9 mouse cellular contexts compared by ENCODE assay signal in genomic region chr17:28486720-28487119, GRCm38 (mm10). TPM values are rescaled to one million over a fixed set of nuclear protein-coding genes. Genes with fewer than 3 reads are reported as not detected.
DNase-seq lines count a peak whose midpoint lies in the region; ATAC-seq and TF ChIP-seq lines count a peak whose summit lies in the region.
"Had no signal": no experiment of that assay in that cellular context is flagged by ENCODE, and none has a peak within 500 bp of the region (broad histone marks: within the 10 kb centered on the region; RNA-seq: fewer than 3 reads in every experiment).

No protein-coding gene starts in this region.

- H3K9me3 ChIP-seq in kidney, postnatal 0 days (replicated peaks; ENCODE audit: low read length): no peaks in the 10 kb centered on the region
- H3K9me3 ChIP-seq in hindbrain, embryonic 14.5 days (ENCODE audit: control insufficient read depth, low read length): no peaks in the 10 kb centered on the region
- no peaks in the 10 kb centered on the region for H3K9me3 ChIP-seq in neural tube, embryonic 15.5 days (replicated peaks)

- WGBS in kidney, postnatal 0 days: 85% methylated on average over 6 of the region's 6 CpGs
- 87% methylated on average over 6 of the region's 6 CpGs for WGBS in hindbrain, embryonic 14.5 days
- WGBS in neural tube, embryonic 15.5 days: 83% methylated on average over 6 of the region's 6 CpGs

- no peaks in the 10 kb centered on the region for H3K36me3 ChIP-seq in kidney, postnatal 0 days (ENCODE audit: insufficient read depth, low read length)
- H3K36me3 ChIP-seq in hindbrain, embryonic 14.5 days (replicated peaks; ENCODE audit: control insufficient read depth, insufficient read depth): no peaks in the 10 kb centered on the region
- no peaks in the 10 kb centered on the region for H3K36me3 ChIP-seq in neural tube, embryonic 15.5 days

- no peak for DNase-seq in kidney, postnatal 0 days (ENCODE audit: low spot score)
- no peak for DNase-seq in kidney, postnatal 10 days
- DNase-seq in hindbrain, embryonic 14.5 days (ENCODE audit: low spot score): no peak
- DNase-seq in adrenal gland, postnatal 14 days: no peak
- no peak for DNase-seq in c-Kit-positive CD71-positive TER-119-positive erythroid progenitor cells, embryonic 14.5 days (ENCODE audit: low spot score)

- H3K27me3 ChIP-seq in kidney, postnatal 0 days (ENCODE audit: insufficient read depth, low read length): no peaks in the 10 kb centered on the region
- H3K27me3 ChIP-seq in hindbrain, embryonic 14.5 days (ENCODE audit: control insufficient read depth, insufficient read depth, low read length): no peaks in the 10 kb centered on the region
- H3K27me3 ChIP-seq in neural tube, embryonic 15.5 days (replicated peaks): no peaks in the 10 kb centered on the region

- TF ChIP-seq POLR2A in cortical plate, adult 2 months (IDR thresholded peaks at IDR 0.05; ENCODE audit: extremely low read depth, insufficient read depth, low read length): no peak

- no peaks in the 10 kb centered on the region for H3K4me1 ChIP-seq in kidney, postnatal 0 days (replicated peaks; ENCODE audit: insufficient read depth, low read length)
- H3K4me1 ChIP-seq in cortical plate, adult 2 months (ENCODE audit: control insufficient read depth, insufficient read depth, low read length): no peaks in the 10 kb centered on the region; the same call in 1 of the 2 replicates
- H3K4me1 ChIP-seq in hindbrain, embryonic 14.5 days (replicated peaks; ENCODE audit: control insufficient read depth, insufficient read depth, low read length): peaks cover 4% of the 10 kb centered on the region; the same call in 1 of the 2 replicates
- peaks cover 17% of the 10 kb centered on the region for H3K4me1 ChIP-seq in neural tube, embryonic 15.5 days

- ATAC-seq in kidney, postnatal 0 days (replicated peaks; ENCODE audit: low FRiP score, low read depth): no peak
- ATAC-seq in hindbrain, embryonic 14.5 days (ENCODE audit: low FRiP score): no peak
- no peak for ATAC-seq in neural tube, embryonic 15.5 days (ENCODE audit: low FRiP score)

- H3K9ac ChIP-seq in kidney, postnatal 0 days (ENCODE audit: low read depth, low read length): no peak overlapping the region
- no peak overlapping the region for H3K9ac ChIP-seq in hindbrain, embryonic 14.5 days
- no peak overlapping the region for H3K9ac ChIP-seq in neural tube, embryonic 15.5 days (replicated peaks)

- no peak overlapping the region for H3K27ac ChIP-seq in kidney, postnatal 0 days
- H3K27ac ChIP-seq in cortical plate, adult 2 months (ENCODE audit: insufficient read depth, low read length): no peak overlapping the region
- no peak overlapping the region for H3K27ac ChIP-seq in hindbrain, embryonic 14.5 days
- no peak overlapping the region for H3K27ac ChIP-seq in neural tube, embryonic 15.5 days (replicated peaks)

- H3K4me2 ChIP-seq in kidney, postnatal 0 days (ENCODE audit: low read length): no peak overlapping the region
- no peak overlapping the region; the same call in 1 of the 2 replicates for H3K4me2 ChIP-seq in hindbrain, embryonic 14.5 days (replicated peaks)
- H3K4me2 ChIP-seq in neural tube, embryonic 15.5 days: peak overlapping the region; percentile 83

- H3K4me3 ChIP-seq in kidney, postnatal 0 days (replicated peaks; ENCODE audit: low read depth, low read length): no peak overlapping the region
- H3K4me3 ChIP-seq in cortical plate, adult 2 months (ENCODE audit: insufficient read depth, low read length): no peak overlapping the region; the same call in 1 of the 2 replicates
- peak overlapping the region; percentile 90; the same call in 1 of the 2 replicates for H3K4me3 ChIP-seq in hindbrain, embryonic 14.5 days (replicated peaks; ENCODE audit: low read length)
- H3K4me3 ChIP-seq in neural tube, embryonic 15.5 days (replicated peaks): no peak overlapping the region

- TF ChIP-seq CTCF in kidney, postnatal 0 days (IDR thresholded peaks at IDR 0.05; ENCODE audit: low read depth): peak; percentile 17; the same call in 1 of the 2 replicates
- 0 out of 2 replicates have a peak, but pooled peaks have one; percentile 6 for TF ChIP-seq CTCF in cortical plate, adult 2 months (IDR thresholded peaks at IDR 0.05; ENCODE audit: extremely low read depth, insufficient read depth, low read length)

RNA-seq across cellular contexts. Expression of gene Fkbp5, which starts 30.6 kb away (rescaled TPM):
- 16.2 and 20.4 TPM in 2 replicates for polyA plus RNA-seq in kidney, postnatal 0 days (2015; fragmentation: Nextera tagmentation; extraction: Ambion mirVana)
- 13.5 and 17.7 TPM in 2 replicates for polyA plus RNA-seq in cortical plate, adult 2 months (2012; rRNA removed)
- 8.2 and 9.8 TPM in 2 replicates for polyA plus RNA-seq in hindbrain, embryonic 14.5 days (2014; fragmentation: Nextera tagmentation; extraction: Ambion mirVana)
- polyA plus RNA-seq in neural tube, embryonic 15.5 days (2015; fragmentation: Nextera tagmentation; extraction: Ambion mirVana): 27.2 and 51.1 TPM in 2 replicates
- total RNA-seq in adrenal gland, postnatal 14 days (2021): 73.0 and 118 TPM in 2 replicates

RNA-seq across cellular contexts. Expression of gene Armc12, which starts 43.9 kb away (rescaled TPM):
- polyA plus RNA-seq in kidney, postnatal 0 days (2015; fragmentation: Nextera tagmentation; extraction: Ambion mirVana): not detected in 2 replicates
- not detected in 2 replicates for polyA plus RNA-seq in cortical plate, adult 2 months (2012; rRNA removed)
- not detected in 2 replicates for polyA plus RNA-seq in hindbrain, embryonic 14.5 days (2014; fragmentation: Nextera tagmentation; extraction: Ambion mirVana)
- not detected in 2 replicates for polyA plus RNA-seq in neural tube, embryonic 15.5 days (2015; fragmentation: Nextera tagmentation; extraction: Ambion mirVana)
- total RNA-seq in adrenal gland, postnatal 14 days (2021): not detected in 2 replicates
- total RNA-seq: granulocyte monocyte progenitor cell, adult 5-6 weeks; left cerebral cortex, adult 2 months had no signal
